Comparison of ENCODE assay signal across 14 mouse cellular contexts in the genomic region with DNA sequence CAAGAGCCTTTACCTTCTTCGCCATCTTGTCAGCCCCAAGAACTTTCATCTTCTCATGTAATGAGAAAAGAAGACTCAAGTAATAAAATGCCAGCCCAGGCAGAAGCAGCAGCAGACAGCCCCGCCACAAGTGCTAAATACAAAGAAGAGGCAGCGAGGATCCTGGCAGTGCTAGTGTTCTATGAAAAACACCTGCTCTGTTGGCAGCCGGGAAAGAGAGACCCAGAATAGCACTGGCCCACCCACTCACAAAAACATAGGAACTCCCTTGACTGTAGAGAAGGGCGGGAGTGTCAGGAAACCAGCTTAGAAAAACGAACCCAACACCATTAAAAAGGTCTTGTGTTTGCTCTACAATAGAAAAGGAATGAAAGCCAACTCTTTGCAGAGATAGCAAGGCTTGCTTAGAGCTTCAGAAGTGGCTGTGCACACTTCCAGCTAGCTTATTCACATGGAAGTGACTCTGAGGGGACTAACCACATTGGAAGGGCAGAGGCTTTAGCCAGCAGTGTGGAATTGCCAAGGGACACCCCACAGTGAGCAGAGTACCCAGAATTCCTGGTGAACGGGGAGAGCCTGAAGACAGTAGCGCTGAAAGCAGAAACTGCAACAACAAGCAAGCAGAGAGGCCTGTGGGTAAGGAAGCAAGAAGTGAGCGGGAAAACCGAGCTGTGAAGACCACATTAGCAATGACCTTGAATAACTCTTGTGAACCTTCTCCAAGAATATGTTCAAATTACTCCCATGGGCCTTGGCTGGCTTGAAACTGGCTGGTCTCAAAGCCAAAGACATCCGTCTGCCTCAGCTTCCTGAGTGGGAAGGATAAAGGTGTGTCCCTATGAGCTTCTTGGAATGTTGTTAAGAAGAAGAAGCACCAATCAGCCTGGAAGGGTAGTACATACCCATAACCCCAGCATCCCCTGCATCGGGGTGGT. TPM values are rescaled to one million over a fixed set of nuclear protein-coding genes. Genes with fewer than 3 reads are reported as not detected.
A peak's percentile ranks its signal among the peaks of the same experiment; 100 is the strongest.
DNase-seq lines count a peak whose midpoint lies in the region; ATAC-seq and TF ChIP-seq lines count a peak whose summit lies in the region.
"Had no signal": no experiment of that assay in that cellular context is flagged by ENCODE, and none has a peak within 500 bp of the region (broad histone marks: within the 10 kb centered on the region; RNA-seq: fewer than 3 reads in every experiment).

No protein-coding gene starts in this region.

- ATAC-seq in hindbrain, postnatal 0 days: no peak
- ATAC-seq in hindbrain, embryonic 13.5 days (ENCODE audit: low FRiP score): no peak
- ATAC-seq: inflammation-experienced regulatory T-cells, adult 6 months had no signal

- no peaks in the 10 kb centered on the region for H3K36me3 ChIP-seq in hindbrain, postnatal 0 days (ENCODE audit: insufficient read depth, low read length)
- H3K36me3 ChIP-seq in hindbrain, embryonic 13.5 days: no peaks in the 10 kb centered on the region
- H3K36me3 ChIP-seq: heart, embryonic 13.5 days had no signal

- TF ChIP-seq CTCF in hindbrain, postnatal 0 days (IDR thresholded peaks at IDR 0.05; ENCODE audit: low read depth): no peak

- no peaks in the 10 kb centered on the region for H3K4me1 ChIP-seq in hindbrain, postnatal 0 days (ENCODE audit: insufficient read depth, low read length)
- H3K4me1 ChIP-seq in hindbrain, embryonic 13.5 days (replicated peaks): no peaks in the 10 kb centered on the region
- H3K4me1 ChIP-seq: heart, embryonic 13.5 days had no signal

- H3K27me3 ChIP-seq in hindbrain, postnatal 0 days (ENCODE audit: insufficient read depth, low read length): no peaks in the 10 kb centered on the region
- no peaks in the 10 kb centered on the region for H3K27me3 ChIP-seq in hindbrain, embryonic 13.5 days
- H3K27me3 ChIP-seq: heart, embryonic 13.5 days had no signal

- no peak overlapping the region for H3K4me3 ChIP-seq in hindbrain, postnatal 0 days (ENCODE audit: low read length)
- H3K4me3 ChIP-seq in hindbrain, embryonic 13.5 days: no peak overlapping the region
- H3K4me3 ChIP-seq: heart, embryonic 13.5 days had no signal

- no peak overlapping the region for H3K4me2 ChIP-seq in hindbrain, postnatal 0 days (ENCODE audit: low read depth, low read length)
- no peak overlapping the region for H3K4me2 ChIP-seq in hindbrain, embryonic 13.5 days
- H3K4me2 ChIP-seq: heart, embryonic 13.5 days had no signal

- H3K27ac ChIP-seq in hindbrain, postnatal 0 days: peak overlapping the region; percentile 20; the same call in 1 of the 2 replicates
- no peak overlapping the region for H3K27ac ChIP-seq in hindbrain, embryonic 13.5 days
- H3K27ac ChIP-seq: heart, embryonic 13.5 days; macrophage had no signal

- WGBS in hindbrain, postnatal 0 days: 58% methylated on average over 12 of the region's 12 CpGs
- 71% methylated on average over 12 of the region's 12 CpGs for WGBS in hindbrain, embryonic 13.5 days

- H3K9me3 ChIP-seq in hindbrain, postnatal 0 days (ENCODE audit: low read length): no peaks in the 10 kb centered on the region
- no peaks in the 10 kb centered on the region for H3K9me3 ChIP-seq in hindbrain, embryonic 13.5 days
- H3K9me3 ChIP-seq: heart, embryonic 13.5 days had no signal

- peak; percentile 9 for DNase-seq in hindbrain, postnatal 0 days (ENCODE audit: low spot score)
- peak; percentile 86 to 87 for DNase-seq in frontal cortex, adult 2 months (ENCODE audit: extremely low spot score in 1 of 2, low spot score in 1 of 2)
- peak; percentile 63 for DNase-seq in left cerebral cortex, adult 11 months (ENCODE audit: low spot score)
- peak; percentile 75 for DNase-seq in right cerebral cortex, postnatal 25 days
- no peak for DNase-seq in Muller cell, postnatal 12 days (ENCODE audit: inconsistent ontology term)
- DNase-seq in lung, postnatal 10 days: no peak
- DNase-seq in retina, postnatal 1 day: no peak
- DNase-seq: adrenal gland, postnatal 25 days; cerebellum, postnatal 36 days; thymus, postnatal 36 days had no signal

- H3K9ac ChIP-seq in hindbrain, postnatal 0 days (replicated peaks; ENCODE audit: low read length): no peak overlapping the region
- no peak overlapping the region for H3K9ac ChIP-seq in hindbrain, embryonic 13.5 days
- H3K9ac ChIP-seq: heart, embryonic 13.5 days had no signal

RNA-seq across cellular contexts. Expression of gene Hnrnpu, which starts 20.4 kb away (rescaled TPM):
- 113 and 133 TPM in 2 replicates for total RNA-seq in hindbrain, postnatal 0 days (2014; rRNA removed)
- polyA plus RNA-seq in hindbrain, postnatal 0 days (2015; fragmentation: Nextera tagmentation; extraction: Ambion mirVana): 185 and 192 TPM in 2 replicates
- polyA plus RNA-seq in hindbrain, embryonic 13.5 days (2015; fragmentation: Nextera tagmentation; extraction: Ambion mirVana): 258 and 293 TPM in 2 replicates
- polyA plus RNA-seq in frontal cortex, adult 2 months (2012; rRNA removed): 371 and 407 TPM in 2 replicates

RNA-seq across cellular contexts. Expression of gene Cox20, which starts 39.1 kb away (rescaled TPM):
- 24.4 and 30.1 TPM in 2 replicates for total RNA-seq in hindbrain, postnatal 0 days (2014; rRNA removed)
- 102 and 117 TPM in 2 replicates for polyA plus RNA-seq in hindbrain, postnatal 0 days (2015; fragmentation: Nextera tagmentation; extraction: Ambion mirVana)
- polyA plus RNA-seq in hindbrain, embryonic 13.5 days (2015; fragmentation: Nextera tagmentation; extraction: Ambion mirVana): 146 and 152 TPM in 2 replicates
- 86.9 and 93.7 TPM in 2 replicates for polyA plus RNA-seq in frontal cortex, adult 2 months (2012; rRNA removed)

RNA-seq across cellular contexts. Expression of gene Efcab2, which starts 47.8 kb away (rescaled TPM):
- total RNA-seq in hindbrain, postnatal 0 days (2014; rRNA removed): 2.5 and 2.9 TPM in 2 replicates
- 12.7 and 14.0 TPM in 2 replicates for polyA plus RNA-seq in hindbrain, postnatal 0 days (2015; fragmentation: Nextera tagmentation; extraction: Ambion mirVana)
- polyA plus RNA-seq in hindbrain, embryonic 13.5 days (2015; fragmentation: Nextera tagmentation; extraction: Ambion mirVana): 9.7 and 12.6 TPM in 2 replicates
- polyA plus RNA-seq in frontal cortex, adult 2 months (2012; rRNA removed): 8.0 and 9.0 TPM in 2 replicates

Comparison
In these comparisons a context has a peak if more than half of its experiments do, and no peak if none do; other contexts are left out.
1. DNase-seq: peak in hindbrain, postnatal 0 days (single experiment), frontal cortex, adult 2 months (2 of 2), left cerebral cortex, adult 11 months (single experiment) and right cerebral cortex, postnatal 25 days (single experiment); none in Muller cell, postnatal 12 days (single experiment), lung, postnatal 10 days (single experiment) and retina, postnatal 1 day (single experiment).